Mouse (Mus musculus) MEL (cell line): ENCODE measurements around the gene Tmprss11b.

Experiments used
- JUND ChIP-seq: IDR thresholded peaks from 2 replicates; pipeline ENCODE4 v1.6.1; 2011; ENCODE audit warnings: low read depth, mild to moderate bottlenecking, improper control_type of control experiment, low read length
- POLR2A ChIP-seq, 2 experiments: IDR thresholded peaks; 2 replicates each; pipeline ENCODE4 v1.6.1; 2011 to 2012; ENCODE audit warnings: low read length in 2 of 2, mild to moderate bottlenecking in 2 of 2, control low read depth in 1 of 2, improper control_type of control experiment in 1 of 2, low read depth in 1 of 2, moderate library complexity in 1 of 2; ENCODE audit not compliant: control insufficient read depth in 1 of 2, insufficient read depth in 1 of 2, poor library complexity in 1 of 2

DNA sequence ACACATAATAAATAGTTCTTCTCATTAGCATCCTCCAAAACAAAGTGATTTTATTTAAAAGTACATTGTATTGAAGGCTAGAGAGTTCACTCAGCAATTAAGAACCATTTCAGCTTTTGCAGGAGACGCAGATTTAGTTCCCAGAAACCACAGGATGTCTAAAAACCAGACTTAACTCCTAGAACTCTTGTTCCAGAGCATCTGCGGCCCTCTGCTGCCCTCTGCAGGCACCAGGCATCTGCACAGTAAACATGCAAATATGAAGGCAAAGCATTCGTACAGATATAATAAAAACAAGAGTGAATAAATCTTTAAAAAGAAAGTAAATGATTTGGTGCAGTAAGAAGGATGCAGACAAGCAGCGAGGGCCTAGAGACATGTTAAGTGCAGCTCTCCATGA lies 8.5 kb upstream of the Tmprss11b start:
- TF ChIP-seq POLR2A (IDR thresholded peaks at IDR 0.05; ENCODE audit: control insufficient read depth in 1 of 2, insufficient read depth in 1 of 2, low read depth in 1 of 2, low read length in 2 of 2, poor library complexity in 1 of 2) = no peak
- TF ChIP-seq JUND = no peak
